Mouse (Mus musculus) stomach, embryonic 14.5 days (tissue): Measurements from ENCODE around the gene Olfr266. TPM values are rescaled to one million over a fixed set of nuclear protein-coding genes. Genes with fewer than 3 reads are reported as not detected.

Source experiments
- ATAC-seq: fragments of 200-750 bp; cut with Nextera tagmentation; 2 replicates; pipeline ENCODE4 v1.8.0; 2017; ENCODE audit warnings: low read depth, moderate TSS enrichment; ENCODE audit not compliant: insufficient number of reproducible peaks, insufficient read depth, low FRiP score
- H3K27ac ChIP-seq: fragments of 300-500 bp; sonication (generic); 2 replicates; pipeline ENCODE4 v1.5.1; 2014; ENCODE audit warnings: mild to moderate bottlenecking, low read length, moderate library complexity, mixed read lengths
- H3K27me3 ChIP-seq: fragments of 300-500 bp; sonication (generic); 2 replicates; pipeline ENCODE4 v1.6.1; 2014; ENCODE audit warnings: low read length, control low read depth, mixed read lengths; ENCODE audit not compliant: control insufficient read depth, insufficient read depth
- H3K36me3 ChIP-seq: fragments of 300-500 bp; sonication (generic); 2 replicates; pipeline ENCODE4 v1.6.1; 2014; ENCODE audit warnings: mild to moderate bottlenecking, control low read depth, low read length, moderate library complexity, mixed read lengths; ENCODE audit not compliant: control insufficient read depth, insufficient read depth
- H3K4me1 ChIP-seq: fragments of 300-500 bp; sonication (generic); 2 replicates; pipeline ENCODE4 v1.6.1; 2014; ENCODE audit warnings: low read length, control low read depth, mixed read lengths; ENCODE audit not compliant: control insufficient read depth, insufficient read depth
- H3K4me2 ChIP-seq: fragments of 300-500 bp; sonication (generic); replicated peaks from 2 replicates; pipeline ENCODE4 v1.6.1; 2014; ENCODE audit warnings: low read depth, low read length, control low read depth
- H3K4me3 ChIP-seq: fragments of 300-500 bp; sonication (generic); 2 replicates; pipeline ENCODE4 v1.5.1; 2014; ENCODE audit warnings: low read depth, low read length, control low read depth
- H3K9ac ChIP-seq: fragments of 300-500 bp; sonication (generic); replicated peaks from 2 replicates; pipeline ENCODE4 v1.6.1; 2014; ENCODE audit warnings: low read depth, mild to moderate bottlenecking, control low read depth, low read length, moderate library complexity, mixed read lengths
- H3K9me3 ChIP-seq: fragments of 300-500 bp; sonication (generic); 2 replicates; pipeline ENCODE4 v1.6.1; 2016; ENCODE audit warnings: low read depth, low read length, control low read depth; ENCODE audit not compliant: control insufficient read depth
- WGBS: fragments of 180-500 bp; shearing (Covaris S2); extraction: QIAGEN DNeasy Blood & Tissue Kit; methylation state at CpG from one replicate; pipeline ENCODE4 v1.1.7; 2014; 5-methylcytosine and 5-hydroxymethylcytosine counted together
- polyA plus RNA-seq: library from polyadenylated mRNA; unstranded; fragments of >200 nt; fragmentation: Nextera tagmentation; extraction: Ambion mirVana; gene quantifications from 2 replicates; pipeline ENCODE4 v1.2.1, GENCODE M21; 2014

Olfr266 gene
- polyA plus RNA-seq, result not detected in 2 replicates

GRCm38 (mm10) chr3:106826187-106826586, at the start of gene Olfr266:
Olfr266 (minus strand) TSS chr3:106826287.
- Histone ChIP-seq H3K4me1 (no peaks in the 10 kb centered on the region), H3K9ac (no peak within 1 kb of the TSS), H3K27ac (no peak within 1 kb of the TSS), H3K4me2 (no peak within 1 kb of the TSS), H3K9me3 (no peaks in the 10 kb centered on the region), H3K36me3 (no peaks in the 10 kb centered on the region), H3K27me3 (no peaks in the 10 kb centered on the region), H3K4me3 (no peak within 1 kb of the TSS)
- WGBS, result 73% methylated on average over 1 of the region's 1 CpGs
- no peak for ATAC-seq

DNA sequence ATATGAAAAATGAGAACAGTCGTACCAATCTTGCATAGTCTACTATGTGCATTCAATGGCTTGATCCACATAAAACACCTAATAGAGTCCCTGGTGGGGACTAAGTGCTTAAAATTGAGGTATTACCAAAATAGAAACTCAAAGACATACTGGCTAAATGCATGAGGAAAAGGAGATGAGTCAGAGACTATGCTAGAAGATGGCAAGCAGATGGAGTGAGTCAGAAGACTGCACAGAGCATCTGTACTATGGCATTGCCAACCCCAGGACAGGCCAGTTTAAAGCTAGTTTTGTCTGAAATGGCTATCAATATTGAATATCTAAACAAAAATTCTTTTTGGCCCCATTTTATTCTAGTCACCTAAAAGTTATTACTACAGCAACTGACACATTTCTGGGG, 49.5 kb upstream of the Olfr266 start:
- no peak overlapping the region for H3K9ac ChIP-seq
- no peak for ATAC-seq
- no peak overlapping the region for H3K27ac ChIP-seq
- no peaks in the 10 kb centered on the region for H3K27me3 ChIP-seq
- 91% methylated on average over 1 of the region's 1 CpGs for WGBS
- H3K4me2 ChIP-seq, result no peak overlapping the region
- H3K4me1 ChIP-seq, result no peaks in the 10 kb centered on the region
- no peak overlapping the region for H3K4me3 ChIP-seq
- H3K9me3 ChIP-seq, result no peaks in the 10 kb centered on the region
- H3K36me3 ChIP-seq, result no peaks in the 10 kb centered on the region

GRCm38 (mm10) chr3:106872893-106873292, 46.8 kb upstream of the Olfr266 start:
- Histone ChIP-seq H3K36me3 (no peaks in the 10 kb centered on the region), H3K4me1 (no peaks in the 10 kb centered on the region), H3K4me2 (no peak overlapping the region), H3K27ac (no peak overlapping the region), H3K9ac (no peak overlapping the region), H3K9me3 (no peaks in the 10 kb centered on the region), H3K27me3 (no peaks in the 10 kb centered on the region), H3K4me3 (no peak overlapping the region)
- ATAC-seq, result no peak

DNA sequence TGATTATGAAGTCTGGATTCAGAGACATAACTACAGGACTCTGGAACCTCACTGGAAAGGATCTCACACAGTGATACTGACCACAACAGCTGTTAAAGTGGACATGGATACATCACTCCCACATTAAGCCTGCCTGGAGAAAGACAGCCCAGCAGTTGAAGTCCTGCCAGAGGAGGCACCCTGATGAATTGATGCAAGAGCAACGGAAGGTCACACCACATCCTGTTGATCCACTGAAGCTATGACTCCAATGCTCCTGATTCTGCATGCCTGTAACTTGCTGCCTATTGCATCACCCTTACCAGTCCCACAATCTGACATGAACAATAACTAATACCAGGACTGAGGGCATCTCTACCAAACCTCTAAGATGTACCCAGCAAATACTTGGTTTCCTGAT, 6.0 kb upstream of the Olfr266 start:
- H3K9ac ChIP-seq, result no peak overlapping the region
- 78% methylated on average over 1 of the region's 1 CpGs for WGBS
- H3K9me3 ChIP-seq, result no peaks in the 10 kb centered on the region
- no peaks in the 10 kb centered on the region for H3K36me3 ChIP-seq
- no peaks in the 10 kb centered on the region for H3K27me3 ChIP-seq
- H3K27ac ChIP-seq, result no peak overlapping the region
- H3K4me2 ChIP-seq, result no peak overlapping the region
- H3K4me1 ChIP-seq, result no peaks in the 10 kb centered on the region
- H3K4me3 ChIP-seq, result no peak overlapping the region
- no peak for ATAC-seq

- ATAC-seq, result no peak
- H3K4me2 ChIP-seq, result no peak overlapping the region
- H3K9ac ChIP-seq, result no peak overlapping the region
- H3K36me3 ChIP-seq, result no peaks in the 10 kb centered on the region
- H3K4me3 ChIP-seq, result no peak overlapping the region
- H3K9me3 ChIP-seq, result no peaks in the 10 kb centered on the region
- H3K27ac ChIP-seq, result no peak overlapping the region
- no peaks in the 10 kb centered on the region for H3K4me1 ChIP-seq
- WGBS, result 69% methylated on average over 2 of the region's 2 CpGs
- H3K27me3 ChIP-seq, result no peaks in the 10 kb centered on the region
These were observed 8.4 kb downstream of the Olfr266 start for GRCm38 (mm10) chr3:106817676-106818075.

DNA sequence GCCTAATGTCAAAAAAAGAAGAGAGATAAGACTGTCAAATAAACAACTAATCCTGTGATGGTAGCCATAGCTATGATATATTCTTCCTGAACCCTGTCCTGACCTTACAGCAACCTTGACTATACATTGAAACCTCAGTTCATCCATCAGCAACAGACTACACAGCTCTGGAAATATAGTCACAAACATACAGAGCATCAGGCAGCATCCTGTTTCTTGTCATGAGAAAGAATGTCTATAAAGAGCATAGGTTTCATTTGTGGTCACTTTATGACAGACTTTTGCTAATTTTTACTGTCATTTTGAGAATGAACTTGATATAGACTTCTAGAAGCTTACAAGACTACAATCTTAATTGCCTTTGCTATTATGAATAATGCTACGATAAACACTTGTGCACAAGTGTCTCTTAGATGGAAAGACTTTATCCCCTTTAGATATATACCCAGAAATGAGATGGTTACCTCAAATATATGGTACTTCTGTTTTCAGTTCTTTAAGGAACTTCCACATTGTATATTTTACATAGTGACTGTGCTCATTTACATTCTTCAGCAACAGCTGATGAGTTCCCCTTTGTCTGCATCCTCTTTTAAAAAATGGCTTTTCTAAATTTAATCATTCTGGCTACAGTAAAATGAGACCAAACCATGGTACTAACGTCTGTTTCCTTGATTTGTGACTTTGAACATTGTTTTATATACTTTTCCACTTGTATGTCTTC, 17.0 kb downstream of the Olfr266 start:
- Histone ChIP-seq H3K36me3 (no peaks in the 10 kb centered on the region), H3K9ac (no peak overlapping the region), H3K27ac (no peak overlapping the region), H3K4me2 (no peak overlapping the region), H3K9me3 (no peaks in the 10 kb centered on the region), H3K4me1 (no peaks in the 10 kb centered on the region), H3K4me3 (no peak overlapping the region), H3K27me3 (no peaks in the 10 kb centered on the region)
- WGBS, result 67% methylated on average over 2 of the region's 2 CpGs
- ATAC-seq, result no peak

DNA sequence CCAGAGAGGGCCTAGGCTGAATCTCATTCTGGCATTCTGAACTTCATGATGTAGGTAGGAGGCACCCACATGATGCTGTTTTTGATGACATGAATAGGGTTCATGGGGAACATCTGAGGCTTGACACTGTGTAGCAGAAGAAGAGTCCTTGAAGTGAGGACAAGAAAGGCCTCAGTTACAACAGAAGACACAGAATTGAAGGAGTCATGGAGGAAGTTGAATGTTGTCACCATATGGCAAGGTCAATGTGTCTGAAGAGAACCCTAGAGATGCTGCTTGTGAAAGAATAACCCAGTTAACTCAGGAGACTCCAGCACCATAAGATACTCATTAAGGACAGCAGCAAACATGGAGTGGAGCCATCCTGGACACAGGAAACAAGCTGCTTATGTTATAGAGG, 28.0 kb downstream of the Olfr266 start:
- Histone ChIP-seq H3K27me3 (no peaks in the 10 kb centered on the region), H3K9ac (no peak overlapping the region), H3K4me1 (no peaks in the 10 kb centered on the region), H3K27ac (no peak overlapping the region), H3K4me2 (no peak overlapping the region), H3K36me3 (no peaks in the 10 kb centered on the region), H3K4me3 (no peak overlapping the region), H3K9me3 (no peaks in the 10 kb centered on the region)
- no peak for ATAC-seq

DNA sequence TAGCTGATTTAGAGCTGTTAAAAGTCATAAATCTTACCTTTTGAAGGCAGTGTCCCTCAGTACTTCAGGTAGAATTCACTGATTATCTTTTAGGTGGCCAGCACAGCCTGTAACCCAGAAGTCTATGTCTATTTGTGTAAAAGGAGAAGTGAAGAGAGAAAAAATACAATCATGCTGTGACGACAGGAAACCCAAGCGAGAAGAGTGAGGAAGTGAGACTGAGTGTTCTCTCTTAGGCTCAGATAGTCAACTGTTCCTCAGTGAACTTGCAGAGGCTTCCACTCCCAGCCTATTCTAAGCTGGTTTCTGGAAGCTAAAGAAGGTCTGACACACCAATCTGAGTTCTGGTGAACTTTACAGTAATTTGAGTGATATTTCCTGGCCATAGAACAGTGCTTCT, 36.2 kb downstream of the Olfr266 start, which contains the start of gene Cd53:
TSS of gene Cd53 (minus strand) at position 220 of the 400 bp plus-strand sequence.
- no peaks in the 10 kb centered on the region for H3K27me3 ChIP-seq
- no peaks in the 10 kb centered on the region for H3K4me1 ChIP-seq
- no peak for ATAC-seq
- H3K4me2 ChIP-seq, result no peak within 1 kb of the TSS
- no peak within 1 kb of the TSS for H3K9ac ChIP-seq
- 67% methylated on average over 2 of the region's 2 CpGs for WGBS
- H3K36me3 ChIP-seq, result no peaks in the 10 kb centered on the region
- H3K9me3 ChIP-seq, result no peaks in the 10 kb centered on the region
- H3K4me3 ChIP-seq, result no peak within 1 kb of the TSS
- no peak within 1 kb of the TSS for H3K27ac ChIP-seq

GRCm38 (mm10) chr3:106788440-106788887, 37.6 kb downstream of the Olfr266 start:
- Histone ChIP-seq H3K36me3 (no peaks in the 10 kb centered on the region), H3K4me3 (no peak overlapping the region), H3K9me3 (no peaks in the 10 kb centered on the region), H3K4me2 (no peak overlapping the region), H3K27me3 (no peaks in the 10 kb centered on the region), H3K27ac (no peak overlapping the region), H3K4me1 (no peaks in the 10 kb centered on the region), H3K9ac (no peak overlapping the region)
- ATAC-seq, result no peak
- 53% methylated on average over 2 of the region's 2 CpGs for WGBS
